Mouse (Mus musculus) liver, embryonic 16.5 days (tissue): ENCODE data around the gene Smarcal1. TPM values are rescaled to one million over a fixed set of nuclear protein-coding genes. Genes with fewer than 3 reads are reported as not detected.

Experiments used
- ATAC-seq: fragments of 200-750 bp; cut with Nextera tagmentation; 2 replicates; pipeline ENCODE4 v1.8.0; 2017; ENCODE audit warnings: low read depth, mild to moderate bottlenecking, moderate number of reproducible peaks, moderate library complexity
- H3K27ac ChIP-seq: fragments of 300-500 bp; sonication (generic); 2 replicates; pipeline ENCODE4 v1.5.1; 2014; ENCODE audit warnings: mild to moderate bottlenecking, low read length
- H3K27me3 ChIP-seq: fragments of 300-500 bp; sonication (generic); 2 replicates; pipeline ENCODE4 v1.6.1; 2014; ENCODE audit warnings: low read depth, low read length, mixed read lengths; ENCODE audit not compliant: control insufficient read depth, insufficient read depth
- H3K36me3 ChIP-seq: fragments of 300-500 bp; sonication (generic); 2 replicates; pipeline ENCODE4 v1.6.1; 2014; ENCODE audit warnings: mild to moderate bottlenecking; ENCODE audit not compliant: control insufficient read depth, insufficient read depth
- H3K4me1 ChIP-seq: fragments of 300-500 bp; sonication (generic); 2 replicates; pipeline ENCODE4 v1.6.1; 2014; ENCODE audit warnings: low read depth, low read length, mixed read lengths; ENCODE audit not compliant: control insufficient read depth
- H3K4me2 ChIP-seq: fragments of 300-500 bp; sonication (generic); 2 replicates; pipeline ENCODE4 v1.6.1; 2014; ENCODE audit warnings: low read depth, low read length, mixed read lengths
- H3K4me3 ChIP-seq: fragments of 300-500 bp; sonication (generic); 2 replicates; pipeline ENCODE4 v1.5.1; 2014; ENCODE audit warnings: low read depth, mild to moderate bottlenecking, low read length
- H3K9ac ChIP-seq: fragments of 300-500 bp; sonication (generic); 2 replicates; pipeline ENCODE4 v1.6.1; 2014; ENCODE audit warnings: low read depth, low read length
- H3K9me3 ChIP-seq: fragments of 300-500 bp; sonication (generic); replicated peaks from 2 replicates; pipeline ENCODE4 v1.6.1; 2016; ENCODE audit warnings: low read length; ENCODE audit not compliant: control insufficient read depth
- WGBS: fragments of 180-500 bp; shearing (Covaris S2); extraction: QIAGEN DNeasy Blood & Tissue Kit; methylation state at CpG from one replicate; pipeline ENCODE4 v1.1.7; 2014; ENCODE audit not compliant: insufficient replicate concordance; 5-methylcytosine and 5-hydroxymethylcytosine counted together
- polyA plus RNA-seq: library from polyadenylated mRNA; unstranded; fragments of >200 nt; fragmentation: Nextera tagmentation; extraction: Ambion mirVana; gene quantifications from 2 replicates; pipeline ENCODE4 v1.2.1, GENCODE M21; 2015

Smarcal1 gene
- polyA plus RNA-seq = 7.4 and 7.6 TPM in 2 replicates

- peak within 1 kb of the TSS; percentile 85 for H3K4me3 ChIP-seq
- peak within 1 kb of the TSS; percentile 83 for H3K4me2 ChIP-seq
- ATAC-seq = peak; percentile 100
- peaks cover 2% of the 10 kb centered on the region; the same call in 1 of the 2 replicates for H3K27me3 ChIP-seq
- H3K9ac ChIP-seq = peak within 1 kb of the TSS; percentile 78
- peaks cover 7% of the 10 kb centered on the region; the same call in 1 of the 2 replicates for H3K36me3 ChIP-seq
- peaks cover 7% of the 10 kb centered on the region for H3K4me1 ChIP-seq
- H3K27ac ChIP-seq = peak within 1 kb of the TSS; percentile 79
- H3K9me3 ChIP-seq = no peaks in the 10 kb centered on the region
- WGBS = under 1% methylated on average over 25 of the region's 25 CpGs
Measured at GRCm38 (mm10) chr1:72582947-72583731, at the start of gene Smarcal1. TSS of gene Smarcal1 (plus strand) at chr1:72583251.

- no peak for ATAC-seq
- no peak overlapping the region for H3K4me3 ChIP-seq
- H3K9me3 ChIP-seq = no peaks in the 10 kb centered on the region
Measured at GRCm38 (mm10) chr1:72533439-72533838, 49.6 kb upstream of the Smarcal1 start.

GRCm38 (mm10) chr1:72535725-72536571, 47.1 kb upstream of the Smarcal1 start:
- H3K27ac ChIP-seq = no peak overlapping the region
- H3K4me2 ChIP-seq = no peak overlapping the region
- WGBS = 2% methylated on average over 25 of the region's 36 CpGs
- no peak overlapping the region for H3K4me3 ChIP-seq
- H3K9ac ChIP-seq = no peak overlapping the region
- no peaks in the 10 kb centered on the region for H3K9me3 ChIP-seq
- ATAC-seq = no peak
- H3K36me3 ChIP-seq = no peaks in the 10 kb centered on the region
- peaks cover 29% of the 10 kb centered on the region for H3K27me3 ChIP-seq
- no peaks in the 10 kb centered on the region for H3K4me1 ChIP-seq

More at GRCm38 (mm10) chr1:72533439-72533838, 49.6 kb upstream of the Smarcal1 start:
- H3K4me1 ChIP-seq = no peaks in the 10 kb centered on the region
- H3K27ac ChIP-seq = no peak overlapping the region
- H3K27me3 ChIP-seq = peaks cover 29% of the 10 kb centered on the region
- no peaks in the 10 kb centered on the region for H3K36me3 ChIP-seq
- no peak overlapping the region for H3K9ac ChIP-seq
- H3K4me2 ChIP-seq = no peak overlapping the region

GRCm38 (mm10) chr1:72536611-72537351, 46.3 kb upstream of the Smarcal1 start, which contains the start of gene March4:
TSS of gene March4 (minus strand) at chr1:72536930.
- 0 out of 2 replicates have a peak within 1 kb of the TSS, but pooled peaks have one; percentile 5 for H3K4me3 ChIP-seq
- no peak within 1 kb of the TSS for H3K9ac ChIP-seq
- no peaks in the 10 kb centered on the region for H3K36me3 ChIP-seq
- peaks cover 29% of the 10 kb centered on the region for H3K27me3 ChIP-seq
- 2% methylated on average over 41 of the region's 41 CpGs for WGBS
- no peaks in the 10 kb centered on the region for H3K4me1 ChIP-seq
- ATAC-seq = no peak
- no peaks in the 10 kb centered on the region for H3K9me3 ChIP-seq
- peak within 1 kb of the TSS; percentile 37; the same call in 1 of the 2 replicates for H3K4me2 ChIP-seq
- H3K27ac ChIP-seq = no peak within 1 kb of the TSS

GRCm38 (mm10) chr1:72538266-72538665, 44.8 kb upstream of the Smarcal1 start:
- WGBS = 61% methylated on average over 5 of the region's 5 CpGs
- Histone ChIP-seq H3K4me1 (no peaks in the 10 kb centered on the region), H3K9ac (no peak overlapping the region), H3K36me3 (no peaks in the 10 kb centered on the region), H3K4me2 (no peak overlapping the region), H3K27ac (no peak overlapping the region), H3K4me3 (no peak overlapping the region), H3K9me3 (no peaks in the 10 kb centered on the region), H3K27me3 (peaks cover 29% of the 10 kb centered on the region)
- ATAC-seq = no peak

GRCm38 (mm10) chr1:72550317-72550716, 32.7 kb upstream of the Smarcal1 start:
- no peaks in the 10 kb centered on the region for H3K27me3 ChIP-seq
- no peaks in the 10 kb centered on the region for H3K9me3 ChIP-seq
- H3K27ac ChIP-seq = no peak overlapping the region
- ATAC-seq = no peak
- H3K36me3 ChIP-seq = no peaks in the 10 kb centered on the region
- no peaks in the 10 kb centered on the region for H3K4me1 ChIP-seq
- WGBS = 48% methylated on average over 2 of the region's 2 CpGs
- no peak overlapping the region for H3K4me3 ChIP-seq
- H3K9ac ChIP-seq = no peak overlapping the region
- H3K4me2 ChIP-seq = no peak overlapping the region

DNA sequence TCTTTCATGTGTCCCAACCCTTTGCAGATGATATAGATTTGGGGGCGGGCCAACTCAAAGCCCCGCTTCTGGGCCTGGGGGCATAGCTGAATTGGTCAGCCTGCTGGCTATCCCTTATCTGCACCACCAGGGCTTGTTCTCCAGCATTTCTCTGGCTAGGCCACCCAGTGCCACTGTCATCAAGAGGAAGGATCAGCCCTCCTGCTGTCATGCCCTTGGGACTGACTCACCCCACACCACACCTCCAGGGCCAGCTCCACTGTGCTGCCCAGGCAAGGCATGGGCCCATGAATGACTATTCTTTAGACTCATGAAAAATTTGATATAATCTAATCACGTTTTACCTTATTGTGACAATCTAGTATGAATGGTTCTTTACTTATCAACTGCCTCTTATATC, 26.6 kb upstream of the Smarcal1 start:
- ATAC-seq = no peak
- Histone ChIP-seq H3K4me1 (no peaks in the 10 kb centered on the region), H3K9ac (no peak overlapping the region), H3K27me3 (no peaks in the 10 kb centered on the region), H3K27ac (no peak overlapping the region), H3K9me3 (no peaks in the 10 kb centered on the region), H3K36me3 (no peaks in the 10 kb centered on the region), H3K4me3 (no peak overlapping the region), H3K4me2 (no peak overlapping the region)
- WGBS = 64% methylated on average over 3 of the region's 3 CpGs

DNA sequence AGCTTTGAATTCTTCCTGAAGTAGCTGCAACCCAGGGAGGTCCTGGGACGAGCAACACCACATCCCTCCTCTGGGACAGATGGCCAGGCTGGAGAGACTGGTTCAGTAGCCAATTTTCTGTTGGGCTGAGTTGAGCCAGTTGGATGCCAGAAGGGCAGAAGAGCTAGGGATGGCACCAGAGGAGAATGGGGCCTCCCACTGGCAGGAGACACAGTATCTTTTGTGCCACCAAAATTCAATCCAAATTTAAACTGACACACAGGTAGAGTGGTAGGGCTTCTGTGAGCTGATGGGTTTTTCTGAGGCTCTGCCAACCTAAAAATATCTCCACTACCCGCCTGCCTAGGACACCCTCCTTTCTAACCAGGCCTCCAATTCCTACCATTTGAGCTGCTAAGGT, 24.4 kb upstream of the Smarcal1 start:
- Histone ChIP-seq H3K27ac (no peak overlapping the region), H3K4me2 (no peak overlapping the region), H3K4me3 (no peak overlapping the region), H3K4me1 (no peaks in the 10 kb centered on the region), H3K36me3 (no peaks in the 10 kb centered on the region), H3K9ac (no peak overlapping the region), H3K9me3 (no peaks in the 10 kb centered on the region), H3K27me3 (no peaks in the 10 kb centered on the region)
- no peak for ATAC-seq
- 25% methylated on average over 2 of the region's 2 CpGs for WGBS
